Mouse (Mus musculus) gastrocnemius, adult 8-10 months (tissue): Measurements from ENCODE around the gene Tab2. TPM values are rescaled to one million over a fixed set of nuclear protein-coding genes. Genes with fewer than 3 reads are reported as not detected.
A peak's percentile ranks its signal among the peaks of the same experiment; 100 is the strongest.
"Not testable (repeated sequence)": the region's sequence is repeated elsewhere in the genome, so short reads cannot be mapped to it uniquely, and the experiment has no call there.

ENCODE experiments used
- DNase-seq, 2 experiments: peaks; one replicate each; pipeline ENCODE4 v3.0.0; 2022; ENCODE audit warnings: low spot score in 2 of 2
- total RNA-seq, 4 experiments: library from RNA; stranded (reverse); gene quantifications; 2 replicates each; pipeline ENCODE4 v1.2.4; 2022

Tab2 gene
- total RNA-seq, 4 experiments from 2014 or later: 105 to 120 (median 107) TPM

DNA sequence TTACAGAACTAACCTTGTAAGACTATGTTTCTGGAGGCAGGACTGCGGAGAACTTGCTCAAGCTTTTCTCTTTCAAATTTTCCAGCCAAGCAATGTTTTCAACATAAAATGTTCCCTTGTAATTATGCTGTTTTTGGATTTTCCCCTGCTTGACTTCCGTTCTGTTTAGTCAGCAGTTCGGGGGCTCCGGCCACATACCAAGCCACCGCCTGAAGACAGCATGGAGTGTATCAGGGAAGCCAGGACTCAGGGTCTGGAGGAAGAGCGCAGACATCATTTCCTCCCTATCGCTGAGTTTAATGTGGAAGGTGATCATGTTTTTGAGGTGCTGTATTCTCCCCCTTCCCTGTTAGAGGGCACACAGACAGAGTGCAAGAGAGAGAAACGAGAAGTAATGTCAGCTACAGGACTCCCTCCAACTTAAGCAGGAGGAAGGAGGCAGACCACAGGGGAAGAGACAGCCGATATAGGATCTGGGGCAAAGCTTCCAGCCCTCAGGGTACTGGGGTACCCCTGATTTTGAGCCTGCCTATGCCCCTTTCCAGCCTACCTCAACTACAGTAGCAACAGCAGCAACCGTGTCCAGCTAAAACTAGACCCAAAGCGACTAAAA, 67.7 kb downstream of the Tab2 start:
- no peak for DNase-seq

GRCm38 (mm10) chr10:7883524-7883923, 72.5 kb downstream of the Tab2 start:
- peak; percentile 40 to 49 for DNase-seq

DNA sequence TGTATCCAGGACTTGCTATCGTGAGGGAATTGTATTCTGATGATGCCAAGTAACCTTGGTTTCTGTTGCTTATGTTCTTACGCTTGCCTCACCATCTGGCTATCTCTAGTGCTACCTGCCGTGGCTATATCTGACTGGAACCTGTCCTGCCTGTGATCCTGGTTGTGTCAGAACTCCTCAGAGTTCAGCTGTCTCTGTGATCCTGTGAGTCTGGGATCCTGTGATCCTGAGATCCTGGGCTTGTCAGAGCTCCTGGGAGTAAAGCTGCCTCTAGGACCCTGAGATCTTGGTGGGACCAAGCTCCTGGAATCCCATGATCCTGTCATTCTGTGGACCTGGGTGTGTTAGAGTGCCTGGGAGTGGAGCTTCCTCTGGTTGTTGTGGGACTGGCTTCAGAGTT, 74.1 kb downstream of the Tab2 start:
- DNase-seq: no peak

- DNase-seq: not testable (repeated sequence)
Measured at GRCm38 (mm10) chr10:7880283-7880682, 75.7 kb downstream of the Tab2 start.

DNA sequence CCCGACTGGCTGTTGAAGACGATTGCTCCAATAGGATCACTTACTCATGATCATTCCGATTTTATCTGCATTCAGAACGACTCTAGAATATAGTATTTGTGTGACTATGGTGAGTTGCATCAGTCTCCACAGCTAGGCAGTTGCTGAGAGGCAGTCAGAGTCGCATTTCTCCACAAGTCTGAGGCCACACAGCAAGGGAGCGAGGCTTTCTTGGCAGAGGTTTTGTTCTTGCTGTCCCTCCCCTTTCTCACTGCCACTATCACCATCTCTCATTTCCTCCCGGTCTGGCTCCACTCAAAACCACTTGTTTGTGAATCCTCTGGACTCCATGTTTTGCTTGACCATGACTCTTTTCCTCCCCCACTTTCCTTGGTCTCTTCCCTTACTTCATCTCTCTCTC, 81.8 kb downstream of the Tab2 start:
- DNase-seq: no peak

DNA sequence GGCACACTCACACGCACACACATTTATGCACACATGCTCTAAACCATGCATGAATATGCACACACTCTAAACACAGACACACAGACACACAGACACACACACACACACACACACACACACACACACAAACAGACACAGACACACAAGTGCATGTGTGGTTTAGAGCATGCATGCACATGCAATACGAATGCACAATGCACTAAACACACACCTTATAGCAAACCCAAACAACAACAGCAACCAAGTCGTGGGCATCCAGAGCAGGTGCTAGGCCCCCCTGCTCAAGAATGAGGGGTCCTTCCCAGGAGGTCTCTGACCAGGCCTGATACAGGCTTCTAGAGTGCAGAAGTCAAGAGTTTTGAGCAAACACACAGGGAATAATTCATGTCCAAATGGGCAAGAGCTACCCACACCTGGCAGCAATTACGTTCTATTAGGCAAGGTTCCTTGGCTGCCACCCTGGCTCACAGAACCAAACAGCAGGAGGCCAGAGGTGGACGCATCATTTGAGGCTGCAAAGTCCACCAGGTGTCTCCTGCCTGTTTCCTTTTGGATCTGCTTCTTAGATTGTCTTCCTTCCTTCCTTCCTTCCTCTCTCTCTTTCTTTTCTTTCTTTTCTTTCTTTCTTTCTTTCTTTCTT, 84.5 kb downstream of the Tab2 start:
- no peak for DNase-seq

DNA sequence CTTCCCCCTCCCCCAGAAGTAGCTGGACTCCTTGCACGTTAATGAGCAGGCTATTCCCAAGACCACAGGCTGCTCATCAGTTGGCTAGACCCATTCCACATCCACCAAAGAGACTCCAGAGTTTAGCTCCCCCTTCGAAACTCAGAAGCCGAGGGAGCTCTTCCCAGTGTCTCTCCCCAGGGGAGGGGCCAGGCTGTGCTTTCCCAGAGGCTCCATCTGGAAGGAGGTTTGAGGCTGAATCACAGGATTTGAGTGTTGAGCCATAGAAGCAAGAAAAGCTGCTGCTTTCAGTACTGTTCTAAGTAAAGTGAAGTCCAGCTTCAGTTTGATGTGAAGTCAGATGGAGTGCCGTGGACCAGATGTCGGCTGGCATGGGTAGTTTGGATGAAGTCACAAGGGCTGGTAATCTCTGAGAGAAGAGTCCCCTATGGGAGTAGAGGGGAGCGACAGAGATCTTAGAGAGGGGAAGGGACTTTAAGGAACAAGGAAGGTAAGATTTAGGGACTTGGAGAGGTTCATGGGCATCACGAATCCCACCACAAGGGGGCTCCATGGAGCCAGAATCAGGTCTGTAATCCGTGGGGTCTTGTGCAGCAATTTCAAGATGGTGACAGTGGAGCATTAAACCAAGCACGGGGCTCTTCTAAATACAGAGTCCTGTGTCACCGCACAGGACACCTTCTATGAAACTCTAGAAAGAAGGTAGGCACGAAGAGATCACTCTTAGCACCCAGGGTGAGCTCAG, 85.3 kb downstream of the Tab2 start:
- peak in 1 of 2 experiments; percentile 27 for DNase-seq

DNA sequence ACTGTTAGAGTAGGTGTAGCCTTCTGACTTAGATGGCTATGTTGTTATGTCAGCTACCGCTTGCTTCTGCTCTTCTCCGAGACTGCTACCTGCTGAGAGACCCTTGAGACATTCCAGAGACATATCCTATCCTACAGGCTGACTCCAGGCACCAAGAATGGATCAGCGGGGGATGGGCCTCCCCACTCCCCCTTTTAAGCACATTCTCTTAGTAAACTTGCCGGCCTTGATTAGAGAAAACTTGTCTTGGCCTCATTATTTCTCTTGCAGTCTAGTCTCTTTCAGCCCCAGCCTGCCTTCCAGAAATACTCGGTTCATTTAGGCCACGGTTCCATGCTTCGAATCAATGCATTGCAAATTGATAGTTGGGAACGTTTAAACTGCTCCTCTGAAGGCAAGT, 86.3 kb downstream of the Tab2 start:
- no peak for DNase-seq

- no peak for DNase-seq
Measured at GRCm38 (mm10) chr10:7867666-7868030, 88.4 kb downstream of the Tab2 start.

GRCm38 (mm10) chr10:7866762-7867665, 89.0 kb downstream of the Tab2 start:
- DNase-seq: no peak

DNA sequence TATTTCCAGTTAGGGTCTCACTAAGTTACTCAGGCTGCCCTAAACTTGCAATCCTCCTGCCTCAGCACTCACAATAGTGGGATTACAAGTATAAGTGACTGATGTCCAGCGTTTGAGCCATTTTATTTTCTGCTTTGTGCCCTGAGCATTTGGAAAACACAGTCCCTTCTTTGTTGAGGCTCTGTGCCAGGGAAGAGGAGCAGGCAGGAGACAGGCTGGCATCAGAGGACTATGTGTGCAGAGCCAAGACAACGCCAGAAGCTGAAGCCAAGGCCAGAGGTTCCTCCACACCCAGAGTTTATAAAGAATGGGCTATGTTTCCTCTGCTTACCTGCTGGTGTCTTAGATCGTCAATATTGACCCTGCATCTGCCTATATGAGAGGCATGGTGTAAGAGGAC, 91.2 kb downstream of the Tab2 start:
- DNase-seq: no peak

GRCm38 (mm10) chr10:7864184-7864583, 91.8 kb downstream of the Tab2 start:
- peak in 1 of 2 experiments; percentile 23 for DNase-seq

DNA sequence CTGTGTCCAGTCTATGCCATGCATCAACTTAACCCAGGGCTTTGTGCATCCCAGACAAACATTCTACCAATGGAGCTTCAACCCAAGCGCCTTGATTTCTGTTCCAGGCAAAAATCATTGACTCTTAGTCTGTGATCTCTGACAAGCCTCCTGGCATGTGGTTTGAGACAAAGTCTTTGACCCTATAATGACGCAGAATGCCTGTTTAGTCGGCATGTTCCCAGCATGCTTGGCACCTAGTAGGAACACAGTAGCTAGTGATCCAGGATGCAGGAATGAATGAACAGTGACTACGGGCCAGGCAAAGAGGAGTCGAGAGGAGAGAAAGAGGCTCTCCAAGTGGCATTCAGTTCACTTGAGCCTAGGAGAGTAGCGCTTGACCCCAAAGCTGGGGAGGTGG, 92.6 kb downstream of the Tab2 start:
- no peak for DNase-seq

GRCm38 (mm10) chr10:7861937-7862657, 93.9 kb downstream of the Tab2 start:
- DNase-seq: no peak

DNA sequence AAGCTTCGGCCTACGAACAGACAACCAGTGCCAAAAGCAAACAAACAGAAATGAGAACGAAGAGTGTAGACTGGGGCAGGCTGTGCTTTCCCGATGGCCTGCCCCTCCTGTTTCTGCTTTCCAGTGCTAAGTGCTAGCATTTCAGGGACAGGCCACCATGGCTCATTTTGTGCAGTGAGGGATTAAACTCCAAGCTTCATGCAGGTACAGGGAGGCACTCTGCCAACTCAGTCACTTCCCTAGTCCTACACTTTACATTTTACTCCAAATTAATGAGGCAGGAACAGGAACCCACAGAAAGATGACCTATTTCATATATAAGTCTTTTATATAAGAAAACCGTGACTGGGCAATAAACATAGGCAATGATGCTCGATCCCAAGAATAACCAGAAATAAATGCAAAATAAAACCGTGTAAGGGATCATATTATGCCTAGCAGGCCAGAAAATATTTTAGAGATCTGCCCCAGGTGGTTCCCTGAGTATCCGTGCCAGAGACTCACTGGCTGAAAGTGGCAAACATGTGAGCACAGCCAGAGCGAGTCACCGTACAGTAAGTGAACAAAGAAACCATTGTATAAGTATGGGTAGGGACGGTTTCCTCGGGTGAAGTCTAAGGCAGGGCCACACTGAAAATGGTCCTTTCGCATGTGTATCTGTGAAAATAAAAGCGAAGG, 94.6 kb downstream of the Tab2 start:
- no peak for DNase-seq

DNA sequence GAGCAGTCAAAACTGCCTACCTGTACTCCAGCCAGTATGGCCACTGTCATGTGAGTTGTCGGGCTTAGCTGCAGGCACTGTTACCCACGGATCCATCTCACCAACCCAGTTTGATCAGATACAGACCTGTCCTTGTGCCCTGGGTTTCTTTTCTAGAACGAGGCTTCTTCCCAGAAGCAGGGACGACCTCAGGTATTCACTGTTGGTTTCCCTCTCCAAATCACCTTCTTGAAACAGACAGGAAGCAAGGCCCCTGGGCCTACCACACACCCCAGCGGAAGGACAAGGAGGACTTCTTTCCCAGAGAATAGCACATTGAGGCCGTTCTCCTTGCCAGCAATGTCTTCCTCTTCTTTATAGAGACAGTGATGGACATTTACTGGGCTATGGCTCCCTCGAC, 95.5 kb downstream of the Tab2 start:
- DNase-seq: no peak
